Mouse (Mus musculus) G1E (cell line): Measurements from ENCODE around the gene Iqcf5. TPM values are rescaled to one million over a fixed set of nuclear protein-coding genes. Genes with fewer than 3 reads are reported as not detected.

Source experiments
- ATAC-seq: 2 replicates; pipeline ENCODE4 v1.8.0; 2016; ENCODE audit warnings: mild to moderate bottlenecking; ENCODE audit not compliant: insufficient number of reproducible peaks, poor library complexity, low FRiP score, severe bottlenecking; ENCODE audit errors: extremely low read depth
- DNase-seq: peaks from one replicate; pipeline ENCODE4 v3.0.0; 2012; ENCODE audit warnings: low spot score
- H3K27me3 ChIP-seq: 2 replicates; pipeline ENCODE4 v1.6.1; 2012; ENCODE audit warnings: mild to moderate bottlenecking, low read length, inconsistent platforms; ENCODE audit not compliant: insufficient read depth
- H3K36me3 ChIP-seq: replicated peaks from 2 replicates; pipeline ENCODE3; 2012; ENCODE audit warnings: mild to moderate bottlenecking, inconsistent platforms
- H3K4me1 ChIP-seq: 2 replicates; pipeline ENCODE4 v1.6.1; 2012; ENCODE audit warnings: low read depth, low read length, inconsistent platforms, mixed read lengths; ENCODE audit not compliant: insufficient read depth
- H3K4me3 ChIP-seq: 2 replicates; pipeline ENCODE4 v1.5.1; 2012; ENCODE audit warnings: low read depth, mild to moderate bottlenecking, inconsistent platforms, low read length, moderate library complexity, mixed read lengths
- H3K9me3 ChIP-seq: replicated peaks from 2 replicates; pipeline ENCODE4 v1.6.1; 2012; ENCODE audit warnings: inconsistent platforms
- CTCF ChIP-seq: IDR thresholded peaks from 2 replicates; pipeline ENCODE4 v1.5.1; 2012; ENCODE audit warnings: low read depth, low read length, inconsistent platforms, mixed read lengths
- GATA1 ChIP-seq: IDR thresholded peaks from 2 replicates; pipeline ENCODE4 v1.6.1; 2012; ENCODE audit warnings: borderline replicate concordance, low read length, inconsistent platforms, mixed read lengths
- GATA2 ChIP-seq: IDR thresholded peaks from 2 replicates; pipeline ENCODE4 v1.6.1; 2012; ENCODE audit warnings: low read depth, low read length, inconsistent platforms, borderline replicate concordance
- POLR2AphosphoS5 ChIP-seq: IDR thresholded peaks from 2 replicates; pipeline ENCODE4 v1.6.1; 2012; ENCODE audit warnings: low read depth, low read length, inconsistent platforms; ENCODE audit not compliant: insufficient replicate concordance
- TAL1 ChIP-seq: conservative IDR thresholded peaks from 2 replicates; pipeline ENCODE4 v1.6.1; 2012; ENCODE audit warnings: low read depth, low read length, inconsistent platforms, mixed read lengths
- polyA plus RNA-seq: library from polyadenylated mRNA; stranded (reverse); fragments of >175 nt; gene quantifications from 2 replicates; pipeline ENCODE4 v1.2.3, GENCODE M21; 2012
- total RNA-seq, 2 experiments: library from RNA; stranded (forward) in 1 of 2; stranded (reverse) in 1 of 2; fragments of 200-1000 nt in 1 of 2; fragments of >200 nt in 1 of 2; fragmentation: Nextera tagmentation in 1 of 2; gene quantifications; 2 replicates each; pipeline ENCODE4 v1.2.3; 2014 to 2017

Iqcf5 gene
- total and polyA plus RNA-seq, 3 experiments = 0.76 to 5.3 TPM; not detected in 1

GRCm38 (mm10) chr9:106469776-106470175 lies 44.6 kb upstream of the Iqcf5 start:
- ATAC-seq (no peak), DNase-seq (no peak)
- no peak for TF ChIP-seq TAL1
- H3K9me3 ChIP-seq = peaks cover 10% of the 10 kb centered on the region
- H3K36me3 ChIP-seq = no peaks in the 10 kb centered on the region
- H3K4me1 ChIP-seq = peaks cover 22% of the 10 kb centered on the region
- peaks cover 36% of the 10 kb centered on the region for H3K27me3 ChIP-seq
- no peak overlapping the region for H3K4me3 ChIP-seq

DNA sequence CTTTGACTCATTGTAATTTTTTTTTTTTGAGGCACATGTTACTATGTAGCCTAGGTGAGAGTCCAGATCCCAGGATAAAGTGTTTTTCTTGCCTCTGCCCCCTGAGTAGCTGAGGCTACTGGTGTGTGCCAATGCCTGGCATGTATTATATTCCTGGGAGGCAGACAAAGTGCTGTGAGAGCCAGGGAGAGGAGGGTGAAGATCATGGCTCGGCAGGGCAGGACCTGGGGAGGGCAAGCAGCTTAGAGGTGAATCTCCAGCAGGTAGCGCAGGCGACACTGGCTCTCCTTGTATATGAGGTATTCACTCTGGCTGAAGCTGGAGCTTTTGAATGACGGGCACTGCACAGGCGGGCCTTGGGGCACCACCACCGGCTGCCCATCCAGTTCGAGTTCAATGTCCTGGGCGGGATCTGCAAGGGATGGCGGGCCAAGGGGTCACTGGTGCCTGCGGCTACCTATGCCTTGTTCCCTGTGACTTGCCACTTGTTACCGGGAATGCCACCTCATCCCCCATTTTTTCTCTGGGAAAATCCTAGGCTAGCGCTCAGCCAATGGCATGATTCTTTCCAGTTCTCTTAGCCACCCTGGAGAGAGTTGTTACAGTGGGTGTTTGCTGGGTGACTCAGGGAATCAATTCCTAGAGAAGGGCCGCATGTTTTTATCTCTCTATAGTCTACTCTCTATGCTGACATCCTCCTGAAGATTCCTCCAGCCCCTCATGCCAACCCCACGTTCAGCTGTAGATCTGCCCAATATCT lies 43.2 kb upstream of the Iqcf5 start:
- no peak overlapping the region for H3K4me3 ChIP-seq
- peaks cover 36% of the 10 kb centered on the region for H3K4me1 ChIP-seq
- ATAC-seq (no peak), DNase-seq (no peak)
- TF ChIP-seq CTCF (no peak), TAL1 (no peak), GATA2 (no peak), GATA1 (no peak), POLR2AphosphoS5 (no peak)
- peaks cover 31% of the 10 kb centered on the region for H3K27me3 ChIP-seq
- no peaks in the 10 kb centered on the region for H3K36me3 ChIP-seq
- H3K9me3 ChIP-seq = no peaks in the 10 kb centered on the region

GRCm38 (mm10) chr9:106471892-106472291 lies 42.5 kb upstream of the Iqcf5 start:
- no peak for TF ChIP-seq GATA1
- TF ChIP-seq GATA2 = no peak
- no peak for TF ChIP-seq CTCF
- no peak for TF ChIP-seq TAL1
- TF ChIP-seq POLR2AphosphoS5 = no peak
- Histone ChIP-seq H3K4me1 (peaks cover 42% of the 10 kb centered on the region), H3K27me3 (peaks cover 31% of the 10 kb centered on the region), H3K9me3 (no peaks in the 10 kb centered on the region), H3K4me3 (no peak overlapping the region), H3K36me3 (no peaks in the 10 kb centered on the region)
- DNase-seq (no peak), ATAC-seq (no peak)

DNA sequence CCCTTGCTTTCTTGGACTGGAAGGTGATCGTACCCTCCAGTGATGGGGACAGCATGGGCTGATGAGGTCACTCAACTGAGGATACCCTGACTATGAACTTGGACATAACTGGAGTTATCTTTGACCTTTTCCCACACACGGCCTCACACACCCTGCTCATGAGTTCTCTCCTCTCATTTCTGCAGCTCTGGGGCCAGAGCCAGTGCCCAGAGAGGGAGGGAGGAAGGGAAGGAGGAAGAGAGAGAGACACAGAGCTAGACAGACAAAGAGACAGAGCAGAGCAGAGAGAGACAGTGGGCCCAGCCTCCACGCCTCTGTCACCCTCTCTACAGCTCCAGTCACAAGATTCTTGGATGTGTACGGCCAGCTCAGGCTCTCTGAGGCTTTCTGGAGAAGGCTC lies 42.1 kb upstream of the Iqcf5 start:
- Histone ChIP-seq H3K27me3 (peaks cover 31% of the 10 kb centered on the region), H3K9me3 (no peaks in the 10 kb centered on the region), H3K4me3 (no peak overlapping the region), H3K4me1 (peaks cover 42% of the 10 kb centered on the region), H3K36me3 (no peaks in the 10 kb centered on the region)
- ATAC-seq (no peak), DNase-seq (no peak)
- TF ChIP-seq GATA1 = no peak
- no peak for TF ChIP-seq CTCF

DNA sequence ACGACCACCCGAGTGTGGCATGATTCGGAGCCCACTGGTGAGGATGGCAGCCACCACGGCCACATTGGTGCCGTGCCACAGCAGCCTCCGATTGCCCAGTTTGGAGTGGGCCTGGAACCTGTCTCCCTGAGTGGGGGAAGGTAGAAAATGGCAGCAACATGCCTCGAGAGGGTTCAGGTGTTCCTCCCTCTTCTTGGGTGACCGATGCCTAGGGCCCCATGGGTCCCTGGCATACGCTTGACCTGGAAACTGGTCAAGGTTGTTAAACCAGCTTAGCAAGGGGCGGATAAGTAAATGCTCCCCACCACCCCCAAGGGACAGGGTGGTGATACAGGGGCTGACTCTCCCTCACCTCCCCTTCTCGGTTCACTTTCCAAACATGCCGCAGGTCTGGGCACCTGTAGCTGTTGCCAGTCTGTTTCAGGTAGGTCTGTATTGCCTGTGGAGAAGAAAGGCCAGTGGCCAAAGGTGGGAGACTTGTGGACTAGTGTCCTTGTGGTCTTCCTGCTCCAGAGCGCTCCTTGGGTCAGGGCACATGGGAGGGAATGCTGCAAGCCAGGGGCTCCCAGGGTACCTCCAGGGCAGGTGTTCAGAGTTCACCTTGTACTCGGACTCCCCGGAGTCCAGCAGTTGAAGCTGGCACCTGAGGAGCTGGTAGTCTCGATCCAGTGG lies 41.2 kb upstream of the Iqcf5 start:
- Histone ChIP-seq H3K27me3 (peaks cover 29% of the 10 kb centered on the region), H3K9me3 (no peaks in the 10 kb centered on the region), H3K4me1 (peaks cover 46% of the 10 kb centered on the region), H3K4me3 (no peak overlapping the region), H3K36me3 (no peaks in the 10 kb centered on the region)
- DNase-seq = no peak
- ATAC-seq = no peak
- TF ChIP-seq GATA2 = no peak

GRCm38 (mm10) chr9:106473753-106474105 lies 40.6 kb upstream of the Iqcf5 start:
- TF ChIP-seq GATA2 (no peak), GATA1 (no peak), POLR2AphosphoS5 (no peak), CTCF (no peak), TAL1 (no peak)
- DNase-seq (no peak), ATAC-seq (no peak)
- Histone ChIP-seq H3K27me3 (peaks cover 29% of the 10 kb centered on the region), H3K4me3 (no peak overlapping the region), H3K9me3 (no peaks in the 10 kb centered on the region), H3K36me3 (peaks cover 3% of the 10 kb centered on the region), H3K4me1 (peaks cover 49% of the 10 kb centered on the region)

DNA sequence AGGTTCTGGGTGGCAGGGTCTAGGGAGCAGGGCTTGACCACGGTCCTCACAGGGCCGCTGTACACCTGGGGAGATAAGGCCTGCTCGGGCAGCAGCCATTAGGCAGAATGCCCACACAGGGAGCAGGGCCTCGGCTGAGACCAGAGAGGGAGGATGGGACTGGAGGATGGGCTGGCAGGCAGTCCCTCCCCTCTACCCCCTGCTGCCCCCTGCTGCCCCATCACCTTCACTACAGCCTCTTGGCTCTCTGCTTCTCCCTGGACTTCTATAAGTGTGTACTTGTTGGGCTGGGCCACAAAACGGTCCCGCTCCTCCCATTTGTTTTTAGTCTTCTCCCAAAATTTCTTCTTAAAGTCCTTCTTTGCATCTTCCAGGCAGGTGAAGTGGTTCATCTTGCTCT lies 39.9 kb upstream of the Iqcf5 start:
- ATAC-seq (no peak), DNase-seq (peak; percentile 71)
- Histone ChIP-seq H3K36me3 (peaks cover 10% of the 10 kb centered on the region), H3K4me3 (peak overlapping the region; percentile 44; the same call in 1 of the 2 replicates), H3K27me3 (peaks cover 29% of the 10 kb centered on the region), H3K9me3 (no peaks in the 10 kb centered on the region), H3K4me1 (peaks cover 50% of the 10 kb centered on the region)
- TF ChIP-seq CTCF = peak; percentile 57
- no peak for TF ChIP-seq POLR2AphosphoS5
